Mouse (Mus musculus) heart, embryonic 16.5 days (tissue): ENCODE data around the gene Nek5. TPM values are rescaled to one million over a fixed set of nuclear protein-coding genes. Genes with fewer than 3 reads are reported as not detected.

Experiments
- polyA plus RNA-seq: library from polyadenylated mRNA; unstranded; fragments of >200 nt; fragmentation: Nextera tagmentation; extraction: Ambion mirVana; gene quantifications from 2 replicates; pipeline ENCODE4 v1.2.1, GENCODE M21; 2015

Gene Nek5
- polyA plus RNA-seq, 1 experiment from 2014 or later, result 0.38 TPM

Other genes starting within 250 kb of the Nek5 start
- gene Defb9, start 239.6 kb downstream of the Nek5 start, polyA plus RNA-seq, result not detected in 2 replicates
- gene Defb11, start 218.6 kb downstream of the Nek5 start, polyA plus RNA-seq, result not detected in 2 replicates
- gene Defb15, start 192.3 kb downstream of the Nek5 start, polyA plus RNA-seq, result not detected in 2 replicates
- not detected in 2 replicates for gene Defb35, start 186.7 kb downstream of the Nek5 start, polyA plus RNA-seq
- not detected in 2 replicates for gene Defb13, start 178.3 kb downstream of the Nek5 start, polyA plus RNA-seq
- gene Fam90a1a, start 166.3 kb downstream of the Nek5 start, polyA plus RNA-seq, result not detected in 2 replicates
- not detected in 2 replicates for gene Ccdc70, start 155.3 kb downstream of the Nek5 start, polyA plus RNA-seq
- gene Atp7b, start 64.7 kb downstream of the Nek5 start, polyA plus RNA-seq, result 1.1 and 1.3 TPM in 2 replicates
- gene Alg11, start 64.3 kb downstream of the Nek5 start, polyA plus RNA-seq, result 14.7 and 16.0 TPM in 2 replicates
- 4.9 and 5.3 TPM in 2 replicates for gene Nek3, start 41.4 kb upstream of the Nek5 start, polyA plus RNA-seq
- gene Ckap2, start 60.8 kb upstream of the Nek5 start, polyA plus RNA-seq, result 29.1 and 37.4 TPM in 2 replicates
- 21.6 and 21.7 TPM in 2 replicates for gene Vps36, start 67.8 kb upstream of the Nek5 start, polyA plus RNA-seq
- 13.2 and 16.1 TPM in 2 replicates for gene Thsd1, start 102.3 kb upstream of the Nek5 start, polyA plus RNA-seq
- gene Tpte, start 158.4 kb upstream of the Nek5 start, polyA plus RNA-seq, result not detected in 2 replicates